Mouse (Mus musculus) bone marrow macrophage, adult 2 months (primary cell): ENCODE measurements around the gene Plekha7.

ENCODE experiments used
- CTCF ChIP-seq: IDR thresholded peaks from 2 replicates; pipeline ENCODE4 v1.5.1; 2012; ENCODE audit warnings: low read depth, mild to moderate bottlenecking, low read length, moderate library complexity
- POLR2A ChIP-seq: IDR thresholded peaks from 2 replicates; pipeline ENCODE4 v1.6.1; 2012; ENCODE audit warnings: mild to moderate bottlenecking, low read depth, low read length, borderline replicate concordance

DNA sequence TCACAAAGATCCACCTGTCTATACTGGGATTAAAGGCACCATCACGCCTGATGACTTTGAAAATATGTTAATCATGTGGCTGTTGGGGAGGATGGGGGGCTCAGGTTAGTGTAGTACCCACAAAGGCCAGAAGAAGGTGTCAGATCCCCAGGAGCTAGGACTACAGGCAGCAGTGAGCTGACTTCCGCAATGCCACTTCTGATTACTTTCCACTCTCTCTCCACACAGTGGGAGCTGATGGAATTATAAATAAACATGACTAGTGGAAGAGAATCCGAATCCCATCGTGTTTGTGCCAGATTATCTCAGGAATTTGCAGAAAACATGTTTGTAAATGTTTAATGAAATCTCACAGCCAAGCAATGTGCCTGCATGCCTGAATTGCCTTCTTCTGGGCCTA lies 46.1 kb downstream of the Plekha7 start:
- TF ChIP-seq CTCF = no peak
- no peak for TF ChIP-seq POLR2A
